Mouse (Mus musculus) erythroblast, embryonic 14.5 days (primary cell): Measurements from ENCODE around the gene Aen.

Source experiments
- GATA1 ChIP-seq: IDR thresholded peaks from 2 replicates; pipeline ENCODE4 v1.6.1; 2012; ENCODE audit warnings: low read length, inconsistent platforms, mixed read lengths
- TAL1 ChIP-seq: IDR thresholded peaks from 3 replicates; pipeline ENCODE4 v1.6.1; 2012; ENCODE audit warnings: low read length, inconsistent platforms, mixed read lengths

- TF ChIP-seq TAL1 = no peak
- no peak for TF ChIP-seq GATA1
Observed at GRCm38 (mm10) chr7:78903174-78903870, 7.7 kb downstream of the Aen start.
